Mouse (Mus musculus) neural tube, embryonic 14.5 days (tissue): ENCODE data around the gene Rnf39. TPM values are rescaled to one million over a fixed set of nuclear protein-coding genes. Genes with fewer than 3 reads are reported as not detected.

ENCODE experiments used
- ATAC-seq: fragments of 200-750 bp; cut with Nextera tagmentation; 2 replicates; pipeline ENCODE4 v1.8.0; 2017; ENCODE audit warnings: low read depth, mild to moderate bottlenecking, moderate TSS enrichment, moderate library complexity
- H3K27ac ChIP-seq: fragments of 300-500 bp; sonication (generic); 2 replicates; pipeline ENCODE4 v1.5.1; 2014; ENCODE audit warnings: low read depth, mild to moderate bottlenecking, control low read depth, low read length, moderate library complexity, mixed read lengths
- H3K27me3 ChIP-seq: fragments of 300-500 bp; sonication (generic); 2 replicates; pipeline ENCODE4 v1.6.1; 2014; ENCODE audit warnings: low read length; ENCODE audit not compliant: control insufficient read depth, insufficient read depth
- H3K36me3 ChIP-seq: fragments of 300-500 bp; sonication (generic); 2 replicates; pipeline ENCODE4 v1.6.1; 2014; ENCODE audit warnings: low read length, mixed read lengths; ENCODE audit not compliant: control insufficient read depth, insufficient read depth
- H3K4me1 ChIP-seq: fragments of 300-500 bp; sonication (generic); 2 replicates; pipeline ENCODE4 v1.6.1; 2014; ENCODE audit warnings: low read length; ENCODE audit not compliant: control insufficient read depth, insufficient read depth
- H3K4me2 ChIP-seq: fragments of 300-500 bp; sonication (generic); 2 replicates; pipeline ENCODE4 v1.6.1; 2014; ENCODE audit warnings: mild to moderate bottlenecking, low read depth, low read length, control low read depth
- H3K4me3 ChIP-seq: fragments of 300-500 bp; sonication (generic); 2 replicates; pipeline ENCODE4 v1.5.1; 2014; ENCODE audit warnings: low read depth, low read length, control low read depth, mixed read lengths
- H3K9ac ChIP-seq: fragments of 300-500 bp; sonication (generic); replicated peaks from 2 replicates; pipeline ENCODE4 v1.6.1; 2014; ENCODE audit warnings: low read depth, mild to moderate bottlenecking, control low read depth, low read length, mixed read lengths
- H3K9me3 ChIP-seq: fragments of 300-500 bp; sonication (generic); 2 replicates; pipeline ENCODE4 v1.6.1; 2016; ENCODE audit warnings: low read length; ENCODE audit not compliant: control insufficient read depth
- WGBS: fragments of 180-500 bp; shearing (Covaris S2); extraction: QIAGEN DNeasy Blood & Tissue Kit; methylation state at CpG from one replicate; pipeline ENCODE4 v1.1.7; 2014; 5-methylcytosine and 5-hydroxymethylcytosine counted together
- polyA plus RNA-seq: library from polyadenylated mRNA; unstranded; fragments of >200 nt; fragmentation: Nextera tagmentation; extraction: Ambion mirVana; gene quantifications from 2 replicates; pipeline ENCODE4 v1.2.1, GENCODE M21; 2014

Rnf39 gene
- polyA plus RNA-seq, 1 experiment from 2014 or later: 2.0 TPM

- H3K9me3 ChIP-seq: no peaks in the 10 kb centered on the region
- H3K9ac ChIP-seq: no peak overlapping the region
- no peak for ATAC-seq
- H3K4me3 ChIP-seq: no peak overlapping the region
- no peak overlapping the region for H3K27ac ChIP-seq
- H3K4me2 ChIP-seq: no peak overlapping the region
- peaks cover 12% of the 10 kb centered on the region; the same call in 1 of the 2 replicates for H3K4me1 ChIP-seq
- no peaks in the 10 kb centered on the region for H3K36me3 ChIP-seq
- 83% methylated on average over 1 of the region's 1 CpGs for WGBS
- H3K27me3 ChIP-seq: no peaks in the 10 kb centered on the region
Measured at GRCm38 (mm10) chr17:36961125-36961524, 18.4 kb downstream of the Rnf39 start.

DNA sequence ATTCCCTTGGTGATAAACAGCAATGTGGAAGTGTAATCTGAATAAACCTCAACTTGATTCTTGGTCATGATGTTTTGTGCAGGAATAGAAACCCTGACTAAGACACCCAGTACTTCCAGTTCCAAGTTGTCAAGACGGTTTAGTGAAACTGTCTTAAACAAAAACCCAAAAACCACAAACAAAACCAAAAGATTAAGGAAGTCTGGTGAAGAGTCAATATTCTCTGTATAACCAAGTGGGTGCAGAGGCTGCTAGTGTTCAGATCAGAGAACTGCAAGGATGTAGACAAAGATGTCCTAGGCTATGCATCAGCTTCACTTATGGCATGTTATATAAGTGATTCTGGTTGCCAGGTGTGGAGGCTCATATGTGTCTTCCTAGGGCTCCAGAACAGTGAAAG, 24.2 kb downstream of the Rnf39 start:
- Histone ChIP-seq H3K4me3 (no peak overlapping the region), H3K9ac (no peak overlapping the region), H3K4me1 (no peaks in the 10 kb centered on the region), H3K27me3 (no peaks in the 10 kb centered on the region), H3K27ac (no peak overlapping the region), H3K9me3 (no peaks in the 10 kb centered on the region), H3K4me2 (no peak overlapping the region), H3K36me3 (no peaks in the 10 kb centered on the region)
- no peak for ATAC-seq
- 93% methylated on average over 1 of the region's 1 CpGs for WGBS

DNA sequence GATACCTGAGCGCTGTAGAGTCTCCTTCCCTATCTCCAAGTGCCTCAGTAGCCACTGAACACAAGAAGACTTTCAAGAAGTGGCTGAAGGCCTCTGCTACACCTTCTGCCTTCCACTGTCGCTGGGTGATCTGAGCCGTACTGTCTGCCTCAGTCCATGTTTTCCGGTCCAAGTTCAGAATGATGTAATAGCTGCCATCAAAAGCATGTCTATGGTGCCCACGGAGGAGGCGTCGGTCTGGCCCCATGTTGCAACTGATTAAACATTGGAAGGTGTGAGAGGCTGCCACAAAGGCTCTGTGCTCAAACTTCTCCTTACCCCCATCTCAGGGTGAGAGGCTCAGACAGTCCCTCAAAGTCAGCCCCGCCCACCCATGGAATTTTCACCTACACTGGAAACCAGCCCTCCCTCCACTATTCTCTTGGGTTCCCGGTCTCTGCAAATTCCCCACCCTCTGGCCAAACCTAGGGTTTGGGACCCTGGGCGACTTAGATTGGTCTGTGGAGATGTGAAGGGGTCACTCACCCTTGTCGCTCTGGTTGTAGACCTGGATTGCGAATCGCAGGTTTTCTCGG, 27.7 kb downstream of the Rnf39 start:
- Histone ChIP-seq H3K9me3 (no peaks in the 10 kb centered on the region), H3K27me3 (no peaks in the 10 kb centered on the region), H3K4me2 (no peak overlapping the region), H3K36me3 (no peaks in the 10 kb centered on the region), H3K4me1 (no peaks in the 10 kb centered on the region), H3K27ac (no peak overlapping the region), H3K4me3 (no peak overlapping the region), H3K9ac (no peak overlapping the region)
- no peak for ATAC-seq
- WGBS: 87% methylated on average over 14 of the region's 14 CpGs

DNA sequence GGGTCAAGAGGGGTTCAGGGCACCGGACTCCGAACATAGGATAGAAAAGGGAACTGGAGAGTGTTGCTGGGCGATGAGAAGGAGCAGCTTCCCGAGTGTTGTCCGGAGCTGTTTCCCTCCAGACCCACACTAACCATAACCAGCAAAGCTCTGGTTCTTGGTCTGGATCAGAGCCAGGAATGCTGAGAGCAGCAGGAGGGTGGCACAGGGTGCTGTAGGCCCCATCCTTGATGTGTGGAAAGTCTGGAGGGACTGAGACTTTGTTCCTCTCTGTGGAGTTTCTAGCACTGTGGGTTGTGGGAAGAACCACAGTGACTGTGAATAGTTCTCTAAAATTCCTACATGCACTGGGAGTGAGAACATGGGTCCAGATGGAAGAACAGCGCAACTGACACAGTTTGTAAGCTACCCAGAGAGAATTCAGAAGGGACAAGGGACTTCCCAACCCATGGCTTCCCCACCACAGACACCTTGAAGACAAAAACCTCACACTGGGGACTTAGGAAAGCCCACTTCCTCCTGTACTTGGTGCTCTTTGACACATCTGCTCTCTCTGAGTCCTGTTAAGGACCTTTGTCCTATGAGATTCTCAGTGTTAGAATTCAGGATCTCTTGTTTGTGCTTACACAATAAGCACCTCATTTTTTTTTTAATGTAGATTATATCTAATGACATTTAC, 28.6 kb downstream of the Rnf39 start:
- Histone ChIP-seq H3K4me2 (no peak overlapping the region), H3K4me1 (no peaks in the 10 kb centered on the region), H3K9me3 (no peaks in the 10 kb centered on the region), H3K27me3 (no peaks in the 10 kb centered on the region), H3K36me3 (no peaks in the 10 kb centered on the region), H3K9ac (no peak overlapping the region), H3K4me3 (no peak overlapping the region), H3K27ac (no peak overlapping the region)
- WGBS: 92% methylated on average over 6 of the region's 6 CpGs
- no peak for ATAC-seq

DNA sequence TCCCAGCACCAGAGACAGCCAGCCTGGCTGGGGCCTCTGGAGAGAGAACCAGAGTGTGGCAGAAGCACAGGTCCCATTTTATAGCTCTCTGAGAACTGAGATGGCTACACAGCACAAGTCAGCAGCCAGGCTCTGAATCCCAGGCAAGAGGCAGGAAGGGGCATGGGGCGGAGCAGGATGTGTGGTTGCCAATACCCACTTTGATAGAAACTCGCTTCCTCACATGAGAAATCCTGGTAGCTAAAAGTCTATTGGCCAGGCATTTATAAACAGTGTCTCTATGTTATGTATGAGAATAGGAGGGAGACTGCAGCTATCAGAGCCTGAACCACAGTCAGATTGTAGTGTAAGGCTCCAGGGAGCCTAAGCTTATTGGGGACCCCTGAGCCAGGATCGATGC, 30.1 kb downstream of the Rnf39 start:
- no peaks in the 10 kb centered on the region for H3K4me1 ChIP-seq

GRCm38 (mm10) chr17:36973271-36973787, 30.6 kb downstream of the Rnf39 start:
- H3K4me3 ChIP-seq: no peak overlapping the region
- H3K4me1 ChIP-seq: no peaks in the 10 kb centered on the region
- WGBS: 85% methylated on average over 8 of the region's 8 CpGs
- H3K9me3 ChIP-seq: no peaks in the 10 kb centered on the region
- H3K27ac ChIP-seq: no peak overlapping the region
- H3K36me3 ChIP-seq: no peaks in the 10 kb centered on the region
- H3K27me3 ChIP-seq: no peaks in the 10 kb centered on the region
- no peak overlapping the region for H3K9ac ChIP-seq
- no peak overlapping the region for H3K4me2 ChIP-seq
- ATAC-seq: no peak

More for the DNA sequence above, 30.1 kb downstream of the Rnf39 start:
- no peaks in the 10 kb centered on the region for H3K9me3 ChIP-seq
- 83% methylated on average over 3 of the region's 3 CpGs for WGBS
- ATAC-seq: no peak
- H3K4me2 ChIP-seq: no peak overlapping the region
- no peaks in the 10 kb centered on the region for H3K27me3 ChIP-seq
- H3K27ac ChIP-seq: no peak overlapping the region
- H3K4me3 ChIP-seq: no peak overlapping the region
- H3K9ac ChIP-seq: no peak overlapping the region
- H3K36me3 ChIP-seq: no peaks in the 10 kb centered on the region

DNA sequence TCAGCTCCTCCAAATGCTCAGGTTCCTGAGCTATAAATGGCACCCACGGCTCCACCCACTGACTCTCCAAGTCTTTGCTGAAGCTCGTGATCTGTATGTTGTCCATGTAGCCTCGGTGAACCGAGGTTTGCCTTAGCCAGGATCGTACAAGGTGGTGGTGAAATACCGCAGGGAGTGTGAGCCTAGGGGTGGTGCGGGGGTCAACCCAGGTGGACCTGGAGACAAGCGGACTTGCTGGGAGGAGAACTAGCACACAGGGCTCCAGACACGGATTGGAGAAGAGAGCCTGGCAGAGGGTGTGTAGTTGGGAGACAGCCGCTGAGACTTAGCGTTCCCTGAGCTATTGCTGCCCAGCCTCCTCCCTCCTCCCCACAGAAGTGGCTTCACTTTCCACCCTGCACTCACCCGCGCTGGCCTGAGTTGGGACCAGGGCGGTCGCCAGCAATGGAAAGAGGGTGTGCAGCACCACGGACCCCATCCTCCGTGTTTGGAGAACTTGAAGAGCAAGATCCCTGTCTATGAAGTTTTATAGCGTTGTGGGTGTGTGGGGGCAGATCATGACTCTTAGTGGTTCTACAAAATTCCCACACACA, 38.6 kb downstream of the Rnf39 start, which contains the start of gene 2410137M14Rik:
Gene 2410137M14Rik (minus strand): TSS at position 17 of the 593 bp plus-strand sequence.
- ATAC-seq: no peak
- H3K4me2 ChIP-seq: no peak within 1 kb of the TSS
- H3K4me1 ChIP-seq: no peaks in the 10 kb centered on the region
- H3K9me3 ChIP-seq: no peaks in the 10 kb centered on the region
- H3K9ac ChIP-seq: no peak within 1 kb of the TSS
- no peaks in the 10 kb centered on the region for H3K27me3 ChIP-seq
- no peak within 1 kb of the TSS for H3K27ac ChIP-seq
- 15% methylated on average over 18 of the region's 18 CpGs for WGBS
- no peak within 1 kb of the TSS for H3K4me3 ChIP-seq
- no peaks in the 10 kb centered on the region for H3K36me3 ChIP-seq

- no peaks in the 10 kb centered on the region for H3K4me1 ChIP-seq
- no peak overlapping the region for H3K27ac ChIP-seq
- no peaks in the 10 kb centered on the region for H3K27me3 ChIP-seq
- H3K4me2 ChIP-seq: no peak overlapping the region
- H3K4me3 ChIP-seq: no peak overlapping the region
- ATAC-seq: no peak
- H3K9ac ChIP-seq: no peak overlapping the region
- no peaks in the 10 kb centered on the region for H3K36me3 ChIP-seq
- WGBS: 5% methylated on average over 4 of the region's 4 CpGs
- no peaks in the 10 kb centered on the region for H3K9me3 ChIP-seq
Measured at GRCm38 (mm10) chr17:36981845-36982244, 39.1 kb downstream of the Rnf39 start.
